Mouse (Mus musculus) ES-E14 (cell line): ENCODE results near the gene Sdf2l1. TPM values are rescaled to one million over a fixed set of nuclear protein-coding genes. Genes with fewer than 3 reads are reported as not detected.

Source experiments
- DNase-seq: peaks from one replicate; pipeline ENCODE4 v3.0.0-alpha.2; 2013; ENCODE audit warnings: low read depth, low spot score
- H3K27ac ChIP-seq: 2 replicates; pipeline ENCODE4 v1.5.1; 2012; ENCODE audit warnings: low read depth, mild to moderate bottlenecking, low read length, moderate library complexity, mixed read lengths; ENCODE audit not compliant: poor library complexity, insufficient read depth, severe bottlenecking
- H3K36me3 ChIP-seq: 2 replicates; pipeline ENCODE4 v1.6.1; 2012; ENCODE audit warnings: mild to moderate bottlenecking, low read length, moderate library complexity, mixed read lengths; ENCODE audit not compliant: control insufficient read depth, poor library complexity, insufficient read depth, severe bottlenecking
- H3K4me1 ChIP-seq, 2 experiments: fragments of 150-350 bp in 1 of 2; sonication (generic) in 1 of 2; 2 replicates each; pipeline ENCODE4 v1.6.1; 2012; ENCODE audit warnings: low read length in 2 of 2, mild to moderate bottlenecking in 1 of 2, mixed read lengths in 1 of 2; ENCODE audit not compliant: control insufficient read depth in 2 of 2, insufficient read depth in 2 of 2, poor library complexity in 1 of 2
- H3K4me3 ChIP-seq, 2 experiments: fragments of 150-350 bp in 1 of 2; sonication (generic) in 1 of 2; 2 replicates each; pipeline ENCODE4 v1.5.1; 2012; ENCODE audit warnings: low read length in 2 of 2, low read depth in 1 of 2, mild to moderate bottlenecking in 1 of 2, mixed read lengths in 1 of 2; ENCODE audit not compliant: insufficient read depth in 1 of 2, poor library complexity in 1 of 2, severe bottlenecking in 1 of 2
- H3K9ac ChIP-seq: 2 replicates; pipeline ENCODE4 v1.6.1; 2012; ENCODE audit warnings: low read depth, mild to moderate bottlenecking, low read length, mixed read lengths; ENCODE audit not compliant: poor library complexity, insufficient read depth, severe bottlenecking
- H3K9me3 ChIP-seq: fragments of 150-350 bp; sonication (generic); 2 replicates; pipeline ENCODE4 v1.6.1; 2012; ENCODE audit warnings: low read depth, mild to moderate bottlenecking, low read length; ENCODE audit not compliant: control insufficient read depth, insufficient read depth
- CHD2 ChIP-seq: IDR thresholded peaks from 2 replicates; pipeline ENCODE4 v1.6.1; 2014; ENCODE audit warnings: mild to moderate bottlenecking, low read depth, low read length, inconsistent platforms
- HCFC1 ChIP-seq: IDR thresholded peaks from 2 replicates; pipeline ENCODE4 v1.6.1; 2012; ENCODE audit warnings: low read length, inconsistent platforms, borderline replicate concordance; ENCODE audit not compliant: insufficient read depth
- MAFK ChIP-seq: IDR thresholded peaks from 2 replicates; pipeline ENCODE4 v1.6.1; 2014; ENCODE audit warnings: mild to moderate bottlenecking, low read depth, low read length, inconsistent platforms; ENCODE audit not compliant: insufficient read depth
- ZC3H11A ChIP-seq: IDR thresholded peaks from 2 replicates; pipeline ENCODE4 v1.6.1; 2012; ENCODE audit warnings: low read depth, mild to moderate bottlenecking, inconsistent platforms, low read length, borderline replicate concordance
- ZNF384 ChIP-seq: IDR thresholded peaks from 2 replicates; pipeline ENCODE4 v1.6.1; 2012; ENCODE audit warnings: low read depth, low read length, inconsistent platforms
- in situ Hi-C, 2 experiments: fragments of 600-800 bp; cut with MboI; formaldehyde crosslinking; loops; one replicate each; pipeline ENCODE4 v1.15.1; 2025; ENCODE audit warnings: low sequenced_read_pairs in 2 of 2, inconsistent platforms in 1 of 2; ENCODE audit not compliant: unreplicated experiment in 2 of 2
- total RNA-seq: library from RNA; depleted of rRNA; stranded (reverse); fragments of 300-350 nt; gene quantifications from 2 replicates; pipeline ENCODE4 v1.2.3, GENCODE M21; 2012; rRNA removed

Sdf2l1 gene
- total RNA-seq, 1 experiment: 112 TPM

GRCm38 (mm10) chr16:17085636-17086035 is 46.5 kb downstream of the Sdf2l1 start:
- peaks cover 52% of the 10 kb centered on the region for H3K36me3 ChIP-seq

GRCm38 (mm10) chr16:17082121-17082792 is 49.9 kb downstream of the Sdf2l1 start:
- DNase-seq: no peak
- Histone ChIP-seq H3K4me3 (no peak overlapping the region), H3K9ac (no peak overlapping the region), H3K9me3 (no peaks in the 10 kb centered on the region), H3K4me1 (peaks cover 0 to 2% of the 10 kb centered on the region in 2 experiments; a peak in 1 of 4 replicates), H3K27ac (no peak overlapping the region), H3K36me3 (peaks cover 21% of the 10 kb centered on the region)
- in situ Hi-C loops: no loop called here
- TF ChIP-seq CHD2 (no peak), ZC3H11A (no peak), ZNF384 (no peak), MAFK (no peak), HCFC1 (no peak)

More at GRCm38 (mm10) chr16:17085636-17086035, 46.5 kb downstream of the Sdf2l1 start:
- Histone ChIP-seq H3K9ac (no peak overlapping the region), H3K9me3 (no peaks in the 10 kb centered on the region), H3K4me3 (no peak overlapping the region), H3K27ac (0 out of 2 replicates have a peak overlapping the region, but pooled peaks have one; percentile 15), H3K4me1 (peaks cover 0 to 2% of the 10 kb centered on the region in 2 experiments; a peak in 1 of 4 replicates)
- in situ Hi-C loops: no loop called here
- no peak for DNase-seq
- TF ChIP-seq MAFK (no peak), ZC3H11A (no peak), HCFC1 (no peak), ZNF384 (no peak), CHD2 (no peak)

Other genes starting within 250 kb of the Sdf2l1 start
- gene Ppm1f, start 235.9 kb downstream of the Sdf2l1 start, total RNA-seq: 32.8 and 38.2 TPM in 2 replicates
- 100 and 136 TPM in 2 replicates for gene Mapk1, start 149.0 kb downstream of the Sdf2l1 start, total RNA-seq
- 5.9 and 10.5 TPM in 2 replicates for gene Ypel1, start 62.7 kb downstream of the Sdf2l1 start, total RNA-seq
- 73.2 and 86.7 TPM in 2 replicates for gene Ppil2, start 21.1 kb downstream of the Sdf2l1 start, total RNA-seq
- gene 2610318N02Rik, start 7.2 kb downstream of the Sdf2l1 start, total RNA-seq: 47.7 and 74.0 TPM in 2 replicates
- 34.0 and 64.7 TPM in 2 replicates for gene Ydjc, start 12.2 kb upstream of the Sdf2l1 start, total RNA-seq
- gene Ccdc116, start 14.8 kb upstream of the Sdf2l1 start, total RNA-seq: 4.0 and 4.4 TPM in 2 replicates
- gene Ube2l3, start 70.3 kb upstream of the Sdf2l1 start, total RNA-seq: 77.6 and 109 TPM in 2 replicates
- gene Rimbp3, start 76.2 kb upstream of the Sdf2l1 start, total RNA-seq: 2.6 and 2.9 TPM in 2 replicates
- gene Hic2, start 101.2 kb upstream of the Sdf2l1 start, total RNA-seq: 35.0 and 35.9 TPM in 2 replicates
- gene Tmem191c, start 143.7 kb upstream of the Sdf2l1 start, total RNA-seq: 45.1 and 68.6 TPM in 2 replicates
- 0.09 TPM in 1 of 2 replicates, not detected in the other for gene Serpind1, start 199.0 kb upstream of the Sdf2l1 start, total RNA-seq